Mouse (Mus musculus) heart, embryonic 10.5 days (tissue): ENCODE results near the gene Mta3. TPM values are rescaled to one million over a fixed set of nuclear protein-coding genes. Genes with fewer than 3 reads are reported as not detected.

Source experiments
- DNase-seq: peaks from one replicate; pipeline ENCODE4 v3.0.0-alpha.2; 2017; ENCODE audit warnings: low spot score
- H3K27ac ChIP-seq: fragments of 300-500 bp; sonication (generic); 2 replicates; pipeline ENCODE4 v1.5.1; 2016; ENCODE audit warnings: mild to moderate bottlenecking
- H3K27me3 ChIP-seq: fragments of 300-500 bp; sonication (generic); 2 replicates; pipeline ENCODE4 v1.6.1; 2016; ENCODE audit warnings: mild to moderate bottlenecking; ENCODE audit not compliant: poor library complexity, insufficient read depth, severe bottlenecking
- H3K36me3 ChIP-seq: fragments of 300-500 bp; sonication (generic); 2 replicates; pipeline ENCODE4 v1.6.1; 2016; ENCODE audit warnings: mild to moderate bottlenecking, moderate library complexity
- H3K4me1 ChIP-seq: fragments of 300-500 bp; sonication (generic); 2 replicates; pipeline ENCODE4 v1.6.1; 2016; ENCODE audit warnings: mild to moderate bottlenecking
- H3K4me3 ChIP-seq: fragments of 300-500 bp; sonication (generic); 2 replicates; pipeline ENCODE4 v1.5.1; 2016; ENCODE audit warnings: mild to moderate bottlenecking, moderate library complexity
- H3K9me3 ChIP-seq: fragments of 300-500 bp; sonication (generic); 2 replicates; pipeline ENCODE4 v1.6.1; 2016; ENCODE audit warnings: mild to moderate bottlenecking, moderate library complexity
- WGBS: fragments of 180-500 bp; shearing (Covaris S2); methylation state at CpG from one replicate; pipeline ENCODE4 v1.1.7; 2016; 5-methylcytosine and 5-hydroxymethylcytosine counted together
- polyA plus RNA-seq: library from polyadenylated mRNA; unstranded; fragments of >200 nt; fragmentation: Nextera tagmentation; extraction: Ambion mirVana; gene quantifications from 2 replicates; pipeline ENCODE4 v1.2.1, GENCODE M21; 2016

Gene Mta3
- polyA plus RNA-seq, 1 experiment from 2014 or later, result 50.5 TPM

DNA sequence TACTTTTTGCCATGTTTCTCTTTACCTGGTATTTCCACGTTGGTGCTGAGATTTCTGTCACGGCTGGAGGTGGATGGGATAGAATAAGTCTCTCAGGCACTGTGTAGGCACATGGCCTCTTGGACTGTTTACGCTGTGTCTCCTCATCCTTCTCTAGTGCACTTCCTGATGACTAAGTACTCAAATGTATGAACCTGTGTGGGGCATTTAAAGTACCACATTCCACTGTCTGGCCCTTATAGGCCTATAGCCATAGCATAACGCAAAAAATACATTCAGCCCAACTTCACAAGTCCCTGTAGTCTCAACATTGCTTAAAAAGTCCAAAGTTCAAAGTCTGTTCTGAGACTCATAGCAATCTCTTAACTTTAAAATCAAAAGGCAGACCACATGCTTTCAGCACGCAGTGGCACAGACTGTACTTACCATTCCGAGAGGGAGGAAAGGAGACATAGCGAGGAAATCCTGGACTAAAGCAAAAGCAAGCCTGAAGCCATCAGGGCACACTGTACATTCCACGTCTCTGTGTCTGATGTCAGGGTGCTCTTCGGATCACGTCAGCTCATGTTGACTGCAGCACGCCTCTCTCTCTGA is 38.4 kb downstream of the Mta3 start:
- 93% methylated on average over 11 of the region's 11 CpGs for WGBS
- Histone ChIP-seq H3K27me3 (no peaks in the 10 kb centered on the region), H3K36me3 (peaks cover 23% of the 10 kb centered on the region)

DNA sequence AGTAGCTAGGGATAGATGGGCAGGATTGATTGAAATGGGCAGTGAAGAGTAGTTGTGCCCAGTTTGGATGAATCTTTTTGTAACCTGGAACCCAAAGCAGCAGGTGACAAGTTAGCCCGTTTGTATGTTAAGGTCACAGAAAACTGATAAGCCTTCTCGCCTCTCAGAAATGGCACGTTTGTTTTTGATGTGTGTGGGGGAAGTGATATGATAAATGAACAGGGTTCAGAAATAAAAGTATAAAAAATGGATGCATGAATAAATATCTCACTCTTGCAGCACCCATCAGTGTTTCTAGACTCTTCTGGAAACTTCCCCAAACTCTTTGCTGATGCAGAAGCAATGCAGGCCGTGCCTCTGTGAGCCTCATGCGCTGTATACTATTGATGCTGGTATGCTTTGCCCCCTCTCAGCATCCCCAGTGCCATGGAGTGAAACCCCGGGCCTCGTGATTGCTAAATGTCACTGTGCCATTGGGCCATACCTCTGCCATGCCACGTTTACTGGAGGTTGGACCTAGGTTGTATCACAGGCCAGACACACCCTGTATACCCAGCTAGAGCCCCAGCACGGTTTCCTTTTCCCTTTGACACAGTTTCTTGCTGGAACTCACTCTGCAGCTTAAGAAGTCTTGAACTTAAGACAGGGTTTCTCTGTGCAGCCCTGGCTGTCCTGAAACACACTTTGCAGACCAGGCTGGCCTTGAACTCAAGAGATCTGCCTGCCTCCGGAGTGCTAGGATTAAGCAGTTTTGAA is 41.6 kb downstream of the Mta3 start:
- Histone ChIP-seq H3K4me1 (0 out of 2 replicates have a peak, but pooled peaks cover 4% of the 10 kb centered on the region), H3K9me3 (peaks cover 5% of the 10 kb centered on the region; the same call in 1 of the 2 replicates), H3K27me3 (no peaks in the 10 kb centered on the region), H3K4me3 (no peak overlapping the region), H3K36me3 (peaks cover 15% of the 10 kb centered on the region), H3K27ac (no peak overlapping the region)
- no peak for DNase-seq
- 79% methylated on average over 10 of the region's 10 CpGs for WGBS

More for the DNA sequence above, 38.4 kb downstream of the Mta3 start:
- H3K9me3 ChIP-seq, result peaks cover 5% of the 10 kb centered on the region; the same call in 1 of the 2 replicates
- no peak overlapping the region for H3K4me3 ChIP-seq
- H3K27ac ChIP-seq, result no peak overlapping the region
- DNase-seq, result no peak
- no peaks in the 10 kb centered on the region for H3K4me1 ChIP-seq

DNA sequence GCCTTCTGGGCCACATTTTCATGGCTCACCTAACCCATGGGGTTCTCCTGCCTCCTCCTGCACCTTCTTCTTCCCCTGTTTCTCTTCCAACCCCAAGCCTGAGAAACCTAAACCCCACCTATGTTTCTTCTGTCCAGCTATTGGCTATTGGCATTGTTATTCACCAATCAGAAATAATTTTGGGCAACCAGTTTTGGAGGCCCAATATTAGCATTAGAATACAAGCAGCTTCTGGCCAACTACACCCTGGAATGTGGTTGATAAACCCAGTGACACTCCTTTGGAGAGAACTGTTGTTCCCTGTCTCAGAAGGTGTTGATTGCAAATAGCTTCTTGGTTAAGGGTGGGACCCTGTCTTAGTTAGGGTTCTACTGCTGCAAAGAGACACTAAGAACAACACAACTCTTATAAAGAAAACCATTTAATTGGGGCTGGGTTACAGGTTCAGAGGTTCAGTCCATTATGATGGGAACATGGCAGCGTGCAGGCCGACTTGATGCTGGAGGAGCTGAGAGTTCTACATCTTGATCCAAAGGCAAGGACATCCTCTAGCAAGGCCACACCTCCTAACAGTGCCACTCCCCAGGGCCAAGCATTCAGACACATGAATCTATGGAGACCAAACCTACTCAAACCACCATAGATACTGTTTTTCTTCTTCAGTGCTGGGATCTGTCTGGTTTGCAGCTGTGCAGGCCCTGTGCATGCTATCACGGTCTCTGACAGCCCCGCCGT is 44.4 kb downstream of the Mta3 start:
- Histone ChIP-seq H3K9me3 (no peaks in the 10 kb centered on the region), H3K36me3 (peaks cover 22% of the 10 kb centered on the region), H3K27me3 (no peaks in the 10 kb centered on the region), H3K4me3 (no peak overlapping the region), H3K4me1 (0 out of 2 replicates have a peak, but pooled peaks cover 4% of the 10 kb centered on the region), H3K27ac (no peak overlapping the region)
- WGBS, result 66% methylated on average over 5 of the region's 5 CpGs
- DNase-seq, result no peak

DNA sequence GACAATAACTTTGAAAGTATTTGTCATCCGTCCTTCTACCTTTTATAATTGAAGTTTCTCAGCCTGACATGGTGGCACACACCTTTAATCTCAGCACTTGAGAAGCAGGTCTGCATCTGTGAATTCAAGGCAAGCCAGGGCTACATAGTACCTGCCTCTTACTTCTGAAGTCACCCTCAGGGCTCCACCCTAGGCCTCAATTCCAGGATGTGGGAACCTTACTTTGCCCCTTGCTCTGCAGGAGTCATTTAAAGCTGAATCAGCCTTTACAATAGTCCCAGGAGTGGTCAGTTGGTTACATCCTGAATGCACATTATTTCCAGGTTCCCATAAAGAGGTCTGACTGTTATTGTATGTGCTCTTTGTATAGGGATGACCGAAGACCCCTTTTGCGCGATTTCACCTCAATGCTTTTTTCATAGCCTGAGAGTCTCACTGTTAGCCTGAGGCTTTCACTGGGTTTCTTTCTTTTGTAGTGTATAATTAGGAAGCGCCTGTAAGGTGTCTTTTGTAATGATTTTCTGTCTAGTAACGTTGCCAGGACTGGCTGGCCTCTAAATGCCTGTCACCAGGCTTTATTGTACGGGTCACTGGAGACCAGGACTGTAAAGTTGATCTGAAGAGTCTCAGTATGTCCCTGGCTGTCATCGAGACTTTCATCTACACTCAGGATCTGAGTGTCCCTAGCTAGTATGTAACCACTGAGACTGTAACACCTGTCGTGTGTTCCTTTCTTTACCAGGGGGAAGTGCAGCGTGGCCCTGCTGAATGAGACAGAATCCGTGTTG is 47.3 kb downstream of the Mta3 start:
- no peak for DNase-seq
- H3K9me3 ChIP-seq, result no peaks in the 10 kb centered on the region
- H3K27ac ChIP-seq, result no peak overlapping the region
- no peak overlapping the region for H3K4me3 ChIP-seq
- H3K27me3 ChIP-seq, result no peaks in the 10 kb centered on the region
- peaks cover 39% of the 10 kb centered on the region for H3K36me3 ChIP-seq
- WGBS, result 82% methylated on average over 11 of the region's 11 CpGs
- 0 out of 2 replicates have a peak, but pooled peaks cover 4% of the 10 kb centered on the region for H3K4me1 ChIP-seq

GRCm38 (mm10) chr17:83758096-83758495 is 52.1 kb downstream of the Mta3 start:
- H3K4me3 ChIP-seq, result no peak overlapping the region
- no peak overlapping the region for H3K27ac ChIP-seq
- peaks cover 2% of the 10 kb centered on the region; the same call in 1 of the 2 replicates for H3K4me1 ChIP-seq
- WGBS, result 85% methylated on average over 10 of the region's 10 CpGs
- no peak for DNase-seq
- H3K27me3 ChIP-seq, result no peaks in the 10 kb centered on the region
- H3K9me3 ChIP-seq, result no peaks in the 10 kb centered on the region
- peaks cover 63% of the 10 kb centered on the region for H3K36me3 ChIP-seq

GRCm38 (mm10) chr17:83759547-83759946 is 53.6 kb downstream of the Mta3 start:
- peaks cover 2% of the 10 kb centered on the region; the same call in 1 of the 2 replicates for H3K4me1 ChIP-seq
- H3K36me3 ChIP-seq, result peaks cover 64% of the 10 kb centered on the region
- DNase-seq, result no peak
- 26% methylated on average over 4 of the region's 4 CpGs for WGBS
- H3K9me3 ChIP-seq, result no peaks in the 10 kb centered on the region
- H3K27me3 ChIP-seq, result no peaks in the 10 kb centered on the region
- no peak overlapping the region for H3K27ac ChIP-seq
- no peak overlapping the region for H3K4me3 ChIP-seq

DNA sequence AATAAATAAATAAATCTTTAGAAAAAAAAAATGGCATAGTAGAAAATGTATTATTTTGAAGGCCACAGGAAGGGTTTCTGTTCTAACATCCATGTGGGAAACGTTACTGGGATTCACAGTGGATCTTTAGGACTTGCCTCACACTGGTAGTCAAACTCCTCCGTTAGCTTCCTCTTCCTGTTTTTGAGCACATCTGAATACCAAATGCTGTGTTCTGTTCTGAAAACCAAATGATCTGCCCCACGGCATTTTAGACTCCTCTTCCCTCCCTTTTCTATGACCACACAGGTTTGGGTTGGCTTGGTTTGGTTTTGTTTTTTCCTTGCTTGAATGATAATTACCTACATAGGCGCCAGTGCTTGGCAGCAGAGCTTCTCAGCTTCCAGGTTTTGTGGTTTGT is 58.6 kb downstream of the Mta3 start:
- Histone ChIP-seq H3K4me3 (no peak overlapping the region), H3K27me3 (no peaks in the 10 kb centered on the region), H3K4me1 (no peaks in the 10 kb centered on the region), H3K27ac (no peak overlapping the region), H3K36me3 (peaks cover 61% of the 10 kb centered on the region), H3K9me3 (no peaks in the 10 kb centered on the region)
- no peak for DNase-seq
- 90% methylated on average over 4 of the region's 4 CpGs for WGBS

- Histone ChIP-seq H3K36me3 (peaks cover 48% of the 10 kb centered on the region), H3K9me3 (no peaks in the 10 kb centered on the region), H3K4me1 (no peaks in the 10 kb centered on the region), H3K27ac (no peak overlapping the region), H3K27me3 (no peaks in the 10 kb centered on the region), H3K4me3 (no peak overlapping the region)
- WGBS, result 94% methylated on average over 7 of the region's 7 CpGs
- DNase-seq, result no peak
These were observed 61.1 kb downstream of the Mta3 start for GRCm38 (mm10) chr17:83767064-83767463.

- 69% methylated on average over 10 of the region's 10 CpGs for WGBS
- H3K4me3 ChIP-seq, result no peak overlapping the region
- no peak overlapping the region; the same call in 1 of the 2 replicates for H3K27ac ChIP-seq
These were observed 62.3 kb downstream of the Mta3 start for GRCm38 (mm10) chr17:83768309-83768708.

GRCm38 (mm10) chr17:83770371-83770770 is 64.4 kb downstream of the Mta3 start:
- WGBS, result 85% methylated on average over 6 of the region's 6 CpGs

More at GRCm38 (mm10) chr17:83768309-83768708, 62.3 kb downstream of the Mta3 start:
- Histone ChIP-seq H3K27me3 (no peaks in the 10 kb centered on the region), H3K36me3 (peaks cover 35% of the 10 kb centered on the region), H3K4me1 (no peaks in the 10 kb centered on the region), H3K9me3 (no peaks in the 10 kb centered on the region)
- peak; percentile 79 for DNase-seq

GRCm38 (mm10) chr17:83770931-83771330 is 65.0 kb downstream of the Mta3 start:
- 91% methylated on average over 7 of the region's 7 CpGs for WGBS
- no peaks in the 10 kb centered on the region for H3K9me3 ChIP-seq
- H3K27ac ChIP-seq, result no peak overlapping the region
- DNase-seq, result no peak
- H3K4me1 ChIP-seq, result no peaks in the 10 kb centered on the region
- no peaks in the 10 kb centered on the region for H3K27me3 ChIP-seq
- no peak overlapping the region for H3K4me3 ChIP-seq
- peaks cover 32% of the 10 kb centered on the region for H3K36me3 ChIP-seq

More at GRCm38 (mm10) chr17:83770371-83770770, 64.4 kb downstream of the Mta3 start:
- Histone ChIP-seq H3K9me3 (no peaks in the 10 kb centered on the region), H3K36me3 (peaks cover 26% of the 10 kb centered on the region), H3K4me3 (no peak overlapping the region), H3K27ac (no peak overlapping the region), H3K4me1 (no peaks in the 10 kb centered on the region), H3K27me3 (no peaks in the 10 kb centered on the region)
- no peak for DNase-seq

- WGBS, result 94% methylated on average over 9 of the region's 9 CpGs
- Histone ChIP-seq H3K4me1 (no peaks in the 10 kb centered on the region), H3K36me3 (peaks cover 27% of the 10 kb centered on the region), H3K4me3 (no peak overlapping the region), H3K27me3 (no peaks in the 10 kb centered on the region), H3K27ac (no peak overlapping the region), H3K9me3 (no peaks in the 10 kb centered on the region)
- DNase-seq, result no peak
These were observed 66.1 kb downstream of the Mta3 start for GRCm38 (mm10) chr17:83772110-83772509.
